Comparison of ENCODE assay signal across 8 mouse cellular contexts in genomic region chr2:38643625-38644427, GRCm38 (mm10). TPM values are rescaled to one million over a fixed set of nuclear protein-coding genes. Genes with fewer than 3 reads are reported as not detected.
DNase-seq lines count a peak whose midpoint lies in the region; ATAC-seq and TF ChIP-seq lines count a peak whose summit lies in the region.

Gene Psmb7 (minus strand): TSS chr2:38644087.

- peaks cover 27% of the 10 kb centered on the region for H3K36me3 ChIP-seq in ES-Bruce4 (ENCODE audit: control insufficient read depth, insufficient read depth, low read length, poor library complexity, severe bottlenecking)
- peaks cover 30% of the 10 kb centered on the region for H3K36me3 ChIP-seq in forebrain, embryonic 13.5 days (ENCODE audit: poor library complexity, severe bottlenecking)
- peaks cover 28% of the 10 kb centered on the region for H3K36me3 ChIP-seq in liver, postnatal 0 days (replicated peaks; ENCODE audit: insufficient read depth, low read length)
- peaks cover 10% of the 10 kb centered on the region; the same call in 1 of the 2 replicates for H3K36me3 ChIP-seq in neural tube, embryonic 14.5 days (ENCODE audit: control insufficient read depth, insufficient read depth, low read length)

- peak within 1 kb of the TSS; percentile 99 for H3K4me3 ChIP-seq in ES-Bruce4 (ENCODE audit: low read depth, low read length)
- H3K4me3 ChIP-seq in forebrain, embryonic 13.5 days = peak within 1 kb of the TSS; percentile 85
- H3K4me3 ChIP-seq in liver, postnatal 0 days (ENCODE audit: low read depth, low read length) = peak within 1 kb of the TSS; percentile 97
- H3K4me3 ChIP-seq in neural tube, embryonic 14.5 days (ENCODE audit: low read depth, low read length) = peak within 1 kb of the TSS; percentile 83

- peak; percentile 91 to 93 for DNase-seq in heart, postnatal 10 days
- DNase-seq in large intestine, adult 2 months (ENCODE audit: low read depth, low spot score) = peak; percentile 81
- DNase-seq in liver, postnatal 0 days = peak; percentile 94
- DNase-seq in testis, postnatal 10 days (ENCODE audit: low spot score) = peak; percentile 95

- TF ChIP-seq CTCF in ES-Bruce4 (IDR thresholded peaks at IDR 0.05; ENCODE audit: low read depth, low read length) = no peak
- TF ChIP-seq CTCF in liver, postnatal 0 days (IDR thresholded peaks at IDR 0.05; ENCODE audit: low read depth) = no peak

- intact Hi-C loops in heart, postnatal 10 days (cut with DNase I) = loop anchor here (2.0 kb wide), 1 partner anchor 15 kb away; no protein-coding TSS in a partner anchor

- no peak for TF ChIP-seq EP300 in ES-Bruce4 (IDR thresholded peaks at IDR 0.05; ENCODE audit: insufficient read depth, low read depth, low read length)
- peak; percentile 51; the same call in 1 of the 2 replicates for TF ChIP-seq EP300 in liver, postnatal 0 days (IDR thresholded peaks at IDR 0.05; ENCODE audit: low read depth)

- peak within 1 kb of the TSS; percentile 60; the same call in 1 of the 2 replicates for H3K27ac ChIP-seq in ES-Bruce4 (ENCODE audit: insufficient read depth, low read length)
- H3K27ac ChIP-seq in forebrain, embryonic 13.5 days = 0 out of 2 replicates have a peak within 1 kb of the TSS, but pooled peaks have one; percentile 31
- H3K27ac ChIP-seq in liver, postnatal 0 days (ENCODE audit: low read depth) = peak within 1 kb of the TSS; percentile 78
- H3K27ac ChIP-seq in neural tube, embryonic 14.5 days (ENCODE audit: low read depth, low read length) = peak within 1 kb of the TSS; percentile 70; the same call in 1 of the 2 replicates

- ATAC-seq in cerebellum, adult (ENCODE audit: insufficient number of reproducible peaks, low FRiP score, low TSS enrichment) = peak; percentile 84
- peak; percentile 88 for ATAC-seq in forebrain, embryonic 13.5 days
- ATAC-seq in liver, postnatal 0 days = peak; percentile 92
- ATAC-seq in neural tube, embryonic 14.5 days (ENCODE audit: low read depth) = peak; percentile 81

- H3K27me3 ChIP-seq in ES-Bruce4 (ENCODE audit: control insufficient read depth, insufficient read depth, low read length, poor library complexity, severe bottlenecking) = no peaks in the 10 kb centered on the region
- no peaks in the 10 kb centered on the region for H3K27me3 ChIP-seq in forebrain, embryonic 13.5 days
- no peaks in the 10 kb centered on the region for H3K27me3 ChIP-seq in liver, postnatal 0 days (ENCODE audit: insufficient read depth, low read length)
- H3K27me3 ChIP-seq in neural tube, embryonic 14.5 days (ENCODE audit: control insufficient read depth, insufficient read depth, low read length) = no peaks in the 10 kb centered on the region

- no peaks in the 10 kb centered on the region for H3K4me1 ChIP-seq in ES-Bruce4 (ENCODE audit: control insufficient read depth, insufficient read depth, low read length)
- H3K4me1 ChIP-seq in forebrain, embryonic 13.5 days = peaks cover 22% of the 10 kb centered on the region
- H3K4me1 ChIP-seq in liver, postnatal 0 days (ENCODE audit: insufficient read depth) = peaks cover 14% of the 10 kb centered on the region
- H3K4me1 ChIP-seq in neural tube, embryonic 14.5 days (ENCODE audit: control insufficient read depth, insufficient read depth, low read length) = peaks cover 16% of the 10 kb centered on the region

- peak within 1 kb of the TSS; percentile 97 for H3K9ac ChIP-seq in ES-Bruce4 (ENCODE audit: low read depth, poor library complexity, severe bottlenecking)
- peak within 1 kb of the TSS; percentile 86 for H3K9ac ChIP-seq in forebrain, embryonic 13.5 days
- H3K9ac ChIP-seq in liver, postnatal 0 days (replicated peaks) = peak within 1 kb of the TSS; percentile 90
- H3K9ac ChIP-seq in neural tube, embryonic 14.5 days (replicated peaks; ENCODE audit: low read depth, low read length) = peak within 1 kb of the TSS; percentile 85

- peak within 1 kb of the TSS; percentile 84 for H3K4me2 ChIP-seq in forebrain, embryonic 13.5 days
- peak within 1 kb of the TSS; percentile 89 for H3K4me2 ChIP-seq in liver, postnatal 0 days (ENCODE audit: low read depth, low read length)
- H3K4me2 ChIP-seq in neural tube, embryonic 14.5 days (ENCODE audit: low read depth, low read length) = peak within 1 kb of the TSS; percentile 86

- WGBS in forebrain, embryonic 13.5 days = 2% methylated on average over 52 of the region's 52 CpGs
- 2% methylated on average over 52 of the region's 52 CpGs for WGBS in large intestine, adult 2 months
- WGBS in liver, postnatal 0 days (ENCODE audit: insufficient replicate concordance) = 3% methylated on average over 48 of the region's 52 CpGs
- 2% methylated on average over 52 of the region's 52 CpGs for WGBS in neural tube, embryonic 14.5 days

- no peak for TF ChIP-seq POLR2A in ES-Bruce4 (IDR thresholded peaks at IDR 0.05; ENCODE audit: insufficient read depth, low read length)

- H3K9me3 ChIP-seq in ES-Bruce4 (replicated peaks; ENCODE audit: control insufficient read depth, insufficient read depth, low read length, poor library complexity, severe bottlenecking) = no peaks in the 10 kb centered on the region
- no peaks in the 10 kb centered on the region for H3K9me3 ChIP-seq in forebrain, embryonic 13.5 days (replicated peaks)
- no peaks in the 10 kb centered on the region for H3K9me3 ChIP-seq in liver, postnatal 0 days (ENCODE audit: low read length)
- no peaks in the 10 kb centered on the region for H3K9me3 ChIP-seq in neural tube, embryonic 14.5 days (ENCODE audit: control insufficient read depth, low read length)

RNA-seq across cellular contexts. Expression of gene Psmb7, which starts in this region (rescaled TPM):
- polyA plus RNA-seq in ES-Bruce4 (2011; ENCODE audit: insufficient read depth, insufficient read length, low read depth, missing spikeins) = 306 and 309 TPM in 2 replicates
- 348 and 354 TPM in 2 replicates for polyA plus RNA-seq in forebrain, embryonic 13.5 days (2015; fragmentation: Nextera tagmentation; extraction: Ambion mirVana)
- total RNA-seq in heart, postnatal 10 days (2021) = 100 to 1,000 TPM; 253 to 257 TPM
- polyA plus RNA-seq in large intestine, adult 2 months (2012; rRNA removed) = 85.4 and 91.4 TPM in 2 replicates
- 112 and 120 TPM in 2 replicates for polyA plus RNA-seq in liver, postnatal 0 days (2015; fragmentation: Nextera tagmentation; extraction: Ambion mirVana)
- polyA plus RNA-seq in neural tube, embryonic 14.5 days (2014; fragmentation: Nextera tagmentation; extraction: Ambion mirVana) = 277 and 282 TPM in 2 replicates

Comparison
In these comparisons a context has a peak if more than half of its experiments do, and no peak if none do; other contexts are left out.
1. Peak in every context shown above with its lines: DNase-seq, ATAC-seq, H3K4me3 ChIP-seq and H3K27ac ChIP-seq.